Mouse (Mus musculus): ENCODE data around the gene Xbp1.

Xbp1 gene

GRCm38 (mm10) chr11:5502351-5503051 lies 18.0 kb upstream of the Xbp1 start:
- no peak for DNase-seq

DNA sequence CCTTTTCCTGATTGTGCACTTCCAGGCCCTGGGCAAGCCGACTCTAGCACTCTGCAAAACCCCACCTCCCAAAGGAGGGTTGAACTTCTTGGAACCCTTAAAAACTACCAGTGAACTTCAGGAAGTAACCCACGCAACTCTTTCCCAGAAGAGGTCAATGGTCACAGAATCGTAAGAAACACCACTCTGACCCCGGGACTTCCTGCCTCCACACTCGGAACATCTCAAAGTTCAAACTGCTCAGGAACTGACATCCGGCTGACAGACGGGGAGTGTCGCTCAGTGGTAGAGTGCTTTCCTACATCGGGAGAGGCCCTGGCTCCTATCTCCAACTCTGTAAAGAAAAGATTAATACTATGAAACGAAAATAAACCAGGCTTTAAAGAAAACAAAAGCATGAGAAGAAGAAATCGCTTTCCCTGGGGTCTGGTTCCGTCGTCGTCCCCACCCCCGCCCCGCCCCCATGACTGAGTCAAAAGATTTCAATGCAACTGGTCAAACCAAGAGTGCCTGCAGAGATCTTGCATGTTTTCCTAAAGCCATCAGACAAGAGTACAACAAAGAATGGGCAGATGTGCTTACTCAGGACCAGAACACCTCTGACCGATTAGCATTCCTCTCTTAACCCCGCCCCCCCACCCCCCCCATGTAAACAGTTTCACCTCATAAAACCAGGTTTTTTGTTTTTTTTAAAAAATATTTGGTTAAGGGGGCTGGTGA lies 14.4 kb upstream of the Xbp1 start:
- peak; percentile 76 to 83 for DNase-seq

DNA sequence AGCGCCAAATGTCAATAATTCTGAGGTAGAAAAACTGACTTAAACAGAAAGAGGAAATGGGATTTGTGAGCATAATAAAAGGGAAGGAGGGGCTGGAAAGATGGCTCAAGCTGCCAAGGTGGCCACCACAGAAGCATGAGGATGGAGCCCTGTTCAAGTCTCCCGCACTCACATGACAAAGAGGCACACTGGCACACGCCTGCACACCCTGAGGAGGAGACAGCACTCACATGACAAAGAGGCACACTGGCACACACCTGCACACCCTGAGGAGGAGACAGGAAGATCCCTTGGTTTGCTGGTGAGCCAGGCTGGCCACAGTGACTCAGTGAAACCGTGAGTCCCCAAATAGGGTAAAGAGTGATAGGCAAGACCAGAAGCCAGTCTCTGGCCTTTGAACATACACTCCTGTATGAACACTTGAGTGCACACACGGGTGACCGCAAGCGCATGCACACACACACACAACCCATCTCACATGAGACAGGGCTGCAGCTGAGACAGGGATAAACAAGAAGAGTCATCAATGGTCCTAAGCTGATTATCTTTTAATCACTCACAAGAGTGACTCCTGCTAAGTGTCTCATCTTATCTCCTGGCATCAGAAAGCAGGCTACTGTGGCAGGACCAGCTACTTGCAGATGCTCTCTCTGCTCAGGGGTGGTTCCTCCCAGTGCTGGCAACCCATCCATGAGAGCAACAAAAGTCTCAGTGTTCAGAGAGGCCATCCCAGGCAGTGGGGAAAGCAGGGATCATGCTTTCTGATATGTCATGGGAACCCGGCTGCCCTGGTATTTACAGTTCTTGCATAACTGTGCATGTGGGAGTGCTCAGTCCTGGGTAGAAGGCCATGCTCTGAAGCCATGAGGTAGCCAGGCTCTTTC lies 11.0 kb upstream of the Xbp1 start:
- DNase-seq, result no peak

- DNase-seq, result no peak
Observed at GRCm38 (mm10) chr11:5510099-5510391, 10.4 kb upstream of the Xbp1 start.

DNA sequence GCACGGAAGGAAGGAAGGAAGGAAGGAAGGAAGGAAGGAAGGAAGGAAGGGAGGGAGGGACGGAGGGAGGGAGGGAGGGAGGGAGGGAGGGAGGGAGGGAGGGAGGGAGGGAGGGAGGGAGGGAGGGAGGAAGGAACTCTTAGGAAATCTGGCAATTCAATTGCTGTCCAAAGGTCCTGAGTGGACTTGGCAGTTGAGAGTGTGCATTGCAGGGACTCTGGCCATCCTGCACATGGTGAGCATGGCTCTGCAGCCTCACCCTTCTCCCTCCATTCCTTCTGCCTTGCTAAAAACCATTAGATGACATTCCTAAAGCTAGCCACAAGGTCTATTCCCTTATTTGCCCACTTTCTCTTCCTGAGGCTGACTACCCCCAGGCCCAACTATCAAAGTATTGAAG lies 9.8 kb upstream of the Xbp1 start:
- DNase-seq, result peak in 1 of 2 experiments; percentile 36

DNA sequence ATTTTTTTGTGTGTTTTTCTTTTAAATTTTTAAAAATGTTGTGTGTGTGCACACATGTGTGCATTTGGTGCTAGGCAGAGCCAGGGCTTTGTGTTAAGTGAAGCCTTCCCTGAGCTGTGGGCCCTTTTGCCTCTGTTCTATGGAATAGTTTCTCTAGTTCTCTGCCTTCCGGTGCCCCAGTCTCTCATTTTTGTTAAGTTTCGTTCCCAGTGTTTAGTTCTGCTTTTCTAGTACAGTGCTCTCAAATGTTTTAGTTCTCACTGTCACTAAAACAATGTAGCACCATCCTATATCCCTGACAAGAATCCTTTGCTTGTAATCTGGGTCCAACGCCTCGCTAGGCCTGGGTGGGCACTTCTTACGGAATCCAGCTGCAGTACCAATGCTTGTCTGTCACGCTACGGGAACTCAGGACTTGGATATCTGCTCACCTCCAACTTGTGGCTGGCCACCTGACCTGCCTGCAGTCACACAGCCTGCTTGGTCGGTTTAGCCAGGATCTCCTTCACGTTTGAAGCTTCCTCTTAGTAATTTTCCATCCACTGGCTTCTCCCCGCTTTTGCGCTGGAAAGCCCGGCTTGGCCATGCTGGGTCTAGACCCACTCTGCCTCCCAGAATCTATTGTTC lies 8.2 kb upstream of the Xbp1 start:
- DNase-seq, result peak; percentile 35 to 67

DNA sequence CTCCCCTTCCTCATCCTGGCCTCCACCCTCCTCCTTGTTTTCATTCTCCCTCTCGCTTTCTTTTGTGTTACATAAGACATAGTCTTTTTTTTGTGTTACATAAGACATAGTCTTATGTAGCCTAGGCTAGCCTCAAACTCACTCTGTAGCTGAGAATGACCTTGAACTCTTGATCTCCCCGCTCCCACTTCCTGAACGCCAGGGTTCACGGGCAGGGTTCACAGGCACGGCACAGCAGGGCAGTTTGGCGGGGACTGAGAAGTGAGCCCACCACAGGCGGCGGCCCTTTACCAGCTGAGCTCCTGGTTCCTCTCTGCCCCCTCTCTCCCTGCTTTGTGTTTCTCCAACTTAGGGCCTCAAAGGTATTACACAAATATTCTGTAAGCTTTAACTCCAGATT lies 7.5 kb upstream of the Xbp1 start:
- DNase-seq, result no peak

GRCm38 (mm10) chr11:5514091-5514490 lies 6.4 kb upstream of the Xbp1 start:
- no peak for DNase-seq

- no peak for DNase-seq
Observed at GRCm38 (mm10) chr11:5515196-5515595, 5.3 kb upstream of the Xbp1 start.

GRCm38 (mm10) chr11:5515655-5516054 lies 4.8 kb upstream of the Xbp1 start:
- DNase-seq, result no peak

GRCm38 (mm10) chr11:5516151-5516550 lies 4.3 kb upstream of the Xbp1 start:
- DNase-seq, result no peak

- DNase-seq, result no peak
Observed at GRCm38 (mm10) chr11:5516617-5517016, 3.8 kb upstream of the Xbp1 start.

DNA sequence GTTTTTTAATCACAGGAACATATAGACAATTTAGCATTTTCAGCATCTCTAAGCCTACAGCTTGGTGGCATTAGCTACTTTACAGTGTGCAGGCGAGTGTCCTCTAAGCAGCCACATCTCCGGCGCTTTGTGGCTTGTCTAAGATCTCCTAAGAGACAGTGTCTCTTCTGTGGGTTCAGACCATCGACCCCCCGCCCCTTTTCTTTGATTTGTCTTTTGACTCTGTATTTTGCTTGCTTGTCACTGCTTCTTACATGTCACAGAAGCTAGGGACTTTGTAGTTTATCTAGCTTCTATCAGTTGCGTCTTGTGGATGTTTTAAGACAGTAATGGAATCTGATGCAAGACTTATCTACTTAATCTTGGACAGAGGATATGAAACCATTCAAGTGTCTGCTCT lies 3.1 kb upstream of the Xbp1 start:
- DNase-seq, result no peak

DNA sequence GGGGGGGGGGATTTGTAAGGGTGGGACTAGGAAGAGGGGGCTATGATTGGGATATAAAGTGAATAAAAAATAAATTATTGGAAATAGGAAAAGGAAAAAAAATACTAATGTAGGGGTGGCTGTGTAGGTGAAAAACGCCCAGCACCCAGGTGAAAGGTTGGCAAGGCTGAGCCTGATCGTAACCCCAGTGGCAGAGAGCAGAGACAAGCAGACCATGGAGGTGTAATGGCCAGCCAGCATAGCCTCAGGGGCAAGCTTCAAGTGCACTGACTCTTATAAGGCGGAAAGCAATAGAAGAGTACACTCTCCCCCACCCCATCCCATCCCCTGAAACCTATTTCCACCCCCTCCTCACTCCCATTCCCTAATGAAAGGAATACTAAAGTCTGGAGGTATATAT lies 778 bp upstream of the Xbp1 start:
- no peak for DNase-seq

DNA sequence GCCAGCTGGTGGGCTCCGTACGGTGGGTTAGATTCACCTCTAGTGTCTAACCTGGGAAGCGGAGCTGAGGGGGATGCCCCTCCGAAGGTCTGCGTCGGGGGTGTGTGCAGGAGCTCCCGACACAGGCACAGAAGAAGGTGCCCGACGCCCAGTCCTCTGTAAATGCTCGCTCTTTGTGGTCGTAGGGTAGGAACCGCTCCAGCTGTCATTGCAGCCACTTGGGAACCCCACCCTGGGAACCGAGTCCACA lies 732 bp downstream of the Xbp1 start:
- no peak for DNase-seq

- DNase-seq, result peak; percentile 84 to 89
Observed at GRCm38 (mm10) chr11:5521516-5522291, 1.2 kb downstream of the Xbp1 start.

- no peak for DNase-seq
Observed at GRCm38 (mm10) chr11:5522798-5523415, 2.4 kb downstream of the Xbp1 start.

GRCm38 (mm10) chr11:5525418-5525817 lies 5.0 kb downstream of the Xbp1 start:
- no peak for DNase-seq

GRCm38 (mm10) chr11:5526573-5527439 lies 6.3 kb downstream of the Xbp1 start:
- no peak for DNase-seq

- DNase-seq, result no peak
Observed at GRCm38 (mm10) chr11:5527865-5528523, 7.5 kb downstream of the Xbp1 start.

- no peak for DNase-seq
Observed at GRCm38 (mm10) chr11:5528841-5529240, 8.4 kb downstream of the Xbp1 start.
